Mouse (Mus musculus): Measurements from ENCODE around the gene Olfr316. TPM values are rescaled to one million over a fixed set of nuclear protein-coding genes. Genes with fewer than 3 reads are reported as not detected.
"Not testable (repeated sequence)": the region's sequence is repeated elsewhere in the genome, so short reads cannot be mapped to it uniquely, and the experiment has no call there.

The Olfr316 gene
- polyA plus RNA-seq (2015; fragmentation: Nextera tagmentation; extraction: Ambion mirVana) = 0.05 TPM in 1 of 2 replicates, not detected in the other

DNA sequence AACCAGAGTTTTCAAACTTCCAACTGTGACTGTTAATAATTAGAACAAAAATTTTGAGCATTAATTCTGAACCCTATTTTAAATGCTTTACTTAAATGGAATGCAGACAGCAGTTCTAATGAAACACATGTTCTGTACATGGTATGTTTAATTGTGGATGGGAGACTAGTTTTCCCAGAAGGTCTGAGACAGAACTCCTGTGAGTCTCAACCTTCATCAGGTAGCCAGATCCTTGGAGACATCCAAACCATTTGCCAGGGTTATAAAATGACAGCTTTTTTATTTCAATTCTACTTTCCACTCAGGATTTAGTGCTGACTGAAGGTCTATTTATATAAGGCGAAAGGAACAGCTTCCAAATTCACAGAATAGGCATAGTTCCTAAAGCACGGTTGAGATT lies at the start of gene Olfr316:
Olfr316 (plus strand) TSS at position 301 of the 400 bp plus-strand sequence.
- H3K9ac ChIP-seq = no peak within 1 kb of the TSS
- H3K4me2 ChIP-seq = no peak within 1 kb of the TSS
- WGBS = 91% methylated on average over 2 of the region's 2 CpGs
- H3K4me1 ChIP-seq (replicated peaks) = no peaks in the 10 kb centered on the region
- no peaks in the 10 kb centered on the region for H3K27me3 ChIP-seq
- H3K4me3 ChIP-seq = no peak within 1 kb of the TSS
- H3K9me3 ChIP-seq = no peaks in the 10 kb centered on the region
- ATAC-seq (ENCODE audit: low FRiP score, low read depth) = no peak
- no peaks in the 10 kb centered on the region for H3K36me3 ChIP-seq
- H3K27ac ChIP-seq (replicated peaks) = no peak within 1 kb of the TSS

GRCm38 (mm10) chr11:58709086-58709485 lies 43.4 kb upstream of the Olfr316 start:
- WGBS = 75% methylated on average over 11 of the region's 11 CpGs
- ATAC-seq (ENCODE audit: low FRiP score, low read depth) = no peak
- Histone ChIP-seq H3K9ac (no peak overlapping the region), H3K4me3 (no peak overlapping the region), H3K4me2 (no peak overlapping the region), H3K4me1 (replicated peaks) (no peaks in the 10 kb centered on the region), H3K27me3 (no peaks in the 10 kb centered on the region), H3K9me3 (no peaks in the 10 kb centered on the region), H3K27ac (replicated peaks) (no peak overlapping the region), H3K36me3 (no peaks in the 10 kb centered on the region)

- H3K9ac ChIP-seq; H3K27me3 ChIP-seq; H3K4me2 ChIP-seq; H3K9me3 ChIP-seq; H3K27ac ChIP-seq (replicated peaks); H3K36me3 ChIP-seq; ATAC-seq (ENCODE audit: low FRiP score, low read depth); H3K4me1 ChIP-seq (replicated peaks); H3K4me3 ChIP-seq: not testable (repeated sequence)
- WGBS = 92% methylated on average over 7 of the region's 7 CpGs
Observed at GRCm38 (mm10) chr11:58717723-58718122, 34.8 kb upstream of the Olfr316 start.

DNA sequence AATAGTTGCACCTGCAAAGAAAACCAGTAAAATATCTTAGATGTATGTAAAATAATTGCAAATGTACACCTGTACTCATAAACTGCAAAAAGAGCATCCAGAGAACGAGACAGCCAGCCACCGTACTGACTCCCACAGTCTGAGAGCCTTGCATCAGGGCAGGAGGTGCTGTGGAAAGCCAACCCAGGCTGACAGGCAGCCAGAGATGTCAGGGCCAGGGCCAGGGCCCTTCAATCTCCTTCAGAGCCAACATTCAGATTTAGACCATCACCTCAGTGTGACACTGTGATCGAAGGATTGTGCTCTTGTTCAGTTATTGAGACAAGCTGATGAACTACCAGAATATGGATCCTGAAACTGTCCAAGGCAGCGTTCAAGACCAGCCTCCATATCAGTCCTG lies 32.8 kb upstream of the Olfr316 start:
- Histone ChIP-seq H3K27ac (replicated peaks) (no peak overlapping the region), H3K4me1 (replicated peaks) (no peaks in the 10 kb centered on the region), H3K9me3 (no peaks in the 10 kb centered on the region), H3K36me3 (no peaks in the 10 kb centered on the region), H3K27me3 (no peaks in the 10 kb centered on the region), H3K4me2 (no peak overlapping the region), H3K9ac (no peak overlapping the region), H3K4me3 (no peak overlapping the region)
- WGBS = 89% methylated on average over 4 of the region's 4 CpGs
- no peak for ATAC-seq (ENCODE audit: low FRiP score, low read depth)

DNA sequence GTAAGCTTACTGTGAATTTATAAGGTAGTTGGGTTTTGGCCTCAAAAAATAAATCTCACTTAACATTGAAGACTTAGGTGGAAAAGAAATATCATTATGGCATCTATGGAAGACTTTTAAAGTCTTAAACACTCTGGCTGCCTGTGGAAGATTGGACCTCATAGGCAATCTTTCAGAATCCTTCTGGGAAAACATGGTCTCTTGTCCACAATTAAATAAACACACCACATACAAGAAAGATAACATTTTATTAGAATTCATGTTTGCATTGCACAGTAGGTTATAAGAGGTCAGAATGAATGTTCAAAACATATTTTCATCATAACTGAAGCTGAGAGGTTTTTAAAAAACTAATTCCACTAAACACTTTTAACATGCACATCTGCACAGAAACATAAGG lies 28.6 kb upstream of the Olfr316 start, which contains the start of gene Olfr318:
Olfr318 (minus strand) TSS at position 101 of the 400 bp plus-strand sequence.
- no peak for ATAC-seq (ENCODE audit: low FRiP score, low read depth)
- no peak within 1 kb of the TSS for H3K4me2 ChIP-seq

GRCm38 (mm10) chr11:58727896-58728650 lies 24.5 kb upstream of the Olfr316 start:
- H3K4me3 ChIP-seq; H3K9me3 ChIP-seq; H3K9ac ChIP-seq; H3K36me3 ChIP-seq; H3K27ac ChIP-seq (replicated peaks); ATAC-seq (ENCODE audit: low FRiP score, low read depth); H3K27me3 ChIP-seq; H3K4me1 ChIP-seq (replicated peaks); H3K4me2 ChIP-seq: not testable (repeated sequence)
- WGBS = 80% methylated on average over 6 of the region's 6 CpGs

More for the DNA sequence above, 28.6 kb upstream of the Olfr316 start, which contains the start of gene Olfr318:
- H3K36me3 ChIP-seq = no peaks in the 10 kb centered on the region
- no peak within 1 kb of the TSS for H3K27ac ChIP-seq (replicated peaks)
- no peak within 1 kb of the TSS for H3K4me3 ChIP-seq
- no peaks in the 10 kb centered on the region for H3K27me3 ChIP-seq
- H3K9ac ChIP-seq = no peak within 1 kb of the TSS
- H3K4me1 ChIP-seq (replicated peaks) = no peaks in the 10 kb centered on the region
- H3K9me3 ChIP-seq = no peaks in the 10 kb centered on the region

DNA sequence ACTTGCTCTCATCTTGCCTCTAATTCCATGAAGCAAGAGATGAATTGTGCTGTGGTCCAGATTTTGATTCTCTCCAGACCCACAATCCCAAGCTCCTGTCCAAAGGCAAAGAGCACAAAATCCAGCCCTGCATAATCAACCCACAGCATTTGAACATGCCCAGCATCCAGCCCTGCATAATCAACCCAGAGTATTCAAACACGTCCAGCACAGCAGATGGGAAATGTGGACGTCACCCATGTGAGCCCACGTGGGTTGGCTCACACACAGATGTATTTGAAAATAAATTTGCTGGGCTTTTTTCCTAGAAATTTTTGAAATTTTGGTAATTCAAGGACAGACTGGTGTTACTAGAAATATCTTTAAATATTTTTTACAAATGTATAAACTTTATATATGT lies 19.2 kb upstream of the Olfr316 start:
- Histone ChIP-seq H3K4me2 (no peak overlapping the region), H3K9me3 (no peaks in the 10 kb centered on the region), H3K36me3 (no peaks in the 10 kb centered on the region), H3K27ac (replicated peaks) (no peak overlapping the region), H3K4me3 (no peak overlapping the region), H3K4me1 (replicated peaks) (no peaks in the 10 kb centered on the region), H3K9ac (no peak overlapping the region), H3K27me3 (no peaks in the 10 kb centered on the region)
- ATAC-seq (ENCODE audit: low FRiP score, low read depth) = no peak
- WGBS = 42% methylated on average over 3 of the region's 3 CpGs

- no peak for ATAC-seq (ENCODE audit: low FRiP score, low read depth)
- WGBS = 87% methylated on average over 4 of the region's 4 CpGs
- Histone ChIP-seq H3K27me3 (no peaks in the 10 kb centered on the region), H3K4me1 (replicated peaks) (no peaks in the 10 kb centered on the region), H3K36me3 (no peaks in the 10 kb centered on the region), H3K4me3 (no peak within 1 kb of the TSS), H3K27ac (replicated peaks) (no peak within 1 kb of the TSS), H3K9ac (no peak within 1 kb of the TSS), H3K9me3 (no peaks in the 10 kb centered on the region), H3K4me2 (no peak within 1 kb of the TSS)
Observed at GRCm38 (mm10) chr11:58738792-58739262, 13.7 kb upstream of the Olfr316 start, which contains the start of gene Olfr317. Gene Olfr317 (minus strand): TSS chr11:58739212.

DNA sequence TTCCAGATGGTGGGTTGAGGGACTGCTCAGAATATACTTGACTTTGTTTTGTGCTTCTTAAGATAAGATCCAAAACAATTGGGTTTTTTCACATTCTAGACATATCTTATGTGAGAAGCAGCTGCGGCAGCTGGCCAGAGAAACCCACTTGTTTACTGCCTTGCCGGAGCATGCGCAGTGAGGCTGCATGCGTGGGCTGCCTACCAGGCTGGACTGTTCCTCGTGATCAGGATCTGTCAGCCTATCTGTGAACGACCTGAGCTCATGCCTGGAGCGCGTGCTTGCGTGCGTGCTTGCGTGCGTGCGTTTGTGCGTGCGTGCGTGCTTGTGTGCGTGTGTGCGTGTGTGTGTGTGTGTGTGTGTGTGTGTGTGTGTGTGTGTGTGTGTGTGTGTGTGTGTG lies 1.4 kb upstream of the Olfr316 start:
- H3K4me1 ChIP-seq (replicated peaks); H3K27ac ChIP-seq (replicated peaks); H3K9ac ChIP-seq; H3K27me3 ChIP-seq; H3K36me3 ChIP-seq; H3K9me3 ChIP-seq; ATAC-seq (ENCODE audit: low FRiP score, low read depth); H3K4me2 ChIP-seq; H3K4me3 ChIP-seq: not testable (repeated sequence)
- WGBS = 70% methylated on average over 18 of the region's 18 CpGs

DNA sequence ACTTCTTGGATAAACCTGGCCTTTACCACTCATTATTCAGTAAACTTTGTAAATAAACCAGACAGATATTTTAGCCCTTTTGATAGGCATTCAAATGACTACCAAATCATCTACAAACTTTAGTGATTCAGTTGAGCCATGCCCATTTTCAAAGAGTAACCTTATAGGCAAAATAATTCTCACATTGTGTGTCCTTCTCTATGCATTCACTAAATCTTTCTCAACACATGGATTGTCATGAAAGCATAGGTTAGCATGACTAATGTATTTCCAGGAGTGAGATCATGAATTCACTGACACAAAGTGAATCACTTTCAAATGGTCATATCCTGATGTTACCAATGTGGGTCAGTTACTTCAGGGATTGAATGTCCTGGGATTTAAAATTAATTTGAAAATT lies 20.4 kb downstream of the Olfr316 start, which contains the start of gene Olfr315:
Olfr315 (plus strand) TSS at position 301 of the 400 bp plus-strand sequence.
- H3K4me1 ChIP-seq (replicated peaks) = no peaks in the 10 kb centered on the region
- H3K9me3 ChIP-seq = no peaks in the 10 kb centered on the region
- no peak within 1 kb of the TSS for H3K9ac ChIP-seq
- no peaks in the 10 kb centered on the region for H3K27me3 ChIP-seq
- no peak within 1 kb of the TSS for H3K4me2 ChIP-seq
- H3K4me3 ChIP-seq = no peak within 1 kb of the TSS
- ATAC-seq (ENCODE audit: low FRiP score, low read depth) = no peak
- no peak within 1 kb of the TSS for H3K27ac ChIP-seq (replicated peaks)
- no peaks in the 10 kb centered on the region for H3K36me3 ChIP-seq

GRCm38 (mm10) chr11:58782480-58783089 lies 30.1 kb downstream of the Olfr316 start, which contains the start of gene Olfr314:
Gene Olfr314 (plus strand): TSS chr11:58782952.
- H3K27ac ChIP-seq (replicated peaks) = no peak within 1 kb of the TSS
- no peaks in the 10 kb centered on the region for H3K36me3 ChIP-seq
- WGBS = 85% methylated on average over 6 of the region's 6 CpGs
- H3K9ac ChIP-seq = no peak within 1 kb of the TSS
- no peaks in the 10 kb centered on the region for H3K4me1 ChIP-seq (replicated peaks)
- no peak within 1 kb of the TSS for H3K4me3 ChIP-seq
- H3K9me3 ChIP-seq = no peaks in the 10 kb centered on the region
- ATAC-seq (ENCODE audit: low FRiP score, low read depth) = no peak
- no peaks in the 10 kb centered on the region for H3K27me3 ChIP-seq
- no peak within 1 kb of the TSS for H3K4me2 ChIP-seq

DNA sequence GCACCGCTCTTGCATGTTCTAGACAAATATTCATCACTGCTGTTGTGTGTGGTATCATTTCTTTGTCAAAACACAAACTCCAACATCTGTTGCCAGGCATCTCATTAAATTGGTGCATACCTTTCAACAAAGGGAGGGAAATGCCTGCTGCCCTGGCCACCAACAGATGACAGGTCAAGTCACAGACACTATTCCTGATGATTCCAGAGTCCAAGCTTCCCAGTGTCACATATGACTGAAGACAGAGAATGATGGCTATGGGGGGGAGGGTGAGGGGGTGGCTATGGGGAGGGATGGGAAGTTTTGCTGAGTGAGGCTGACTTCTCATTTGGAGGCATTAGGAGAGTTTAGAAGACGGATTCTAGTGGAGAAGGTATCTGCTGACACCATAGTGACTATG lies 31.6 kb downstream of the Olfr316 start:
- Histone ChIP-seq H3K27me3 (no peaks in the 10 kb centered on the region), H3K27ac (replicated peaks) (no peak overlapping the region), H3K4me2 (no peak overlapping the region), H3K9me3 (no peaks in the 10 kb centered on the region), H3K4me3 (no peak overlapping the region), H3K4me1 (replicated peaks) (no peaks in the 10 kb centered on the region), H3K36me3 (no peaks in the 10 kb centered on the region), H3K9ac (no peak overlapping the region)
- WGBS = 79% methylated on average over 2 of the region's 2 CpGs
- ATAC-seq (ENCODE audit: low FRiP score, low read depth) = no peak
